Mouse (Mus musculus) urinary bladder, adult 18-20 months (tissue): ENCODE data around the gene Selenos.

Source experiments
- DNase-seq, 2 experiments: peaks; one replicate each; pipeline ENCODE4 v3.0.0; 2022; ENCODE audit warnings: low spot score in 2 of 2, mixed read lengths in 2 of 2

The Selenos gene

GRCm38 (mm10) chr7:66118046-66118445 lies 38.6 kb downstream of the Selenos start:
- no peak for DNase-seq

GRCm38 (mm10) chr7:66118796-66119195 lies 39.3 kb downstream of the Selenos start:
- no peak for DNase-seq

- DNase-seq, result no peak
Measured at GRCm38 (mm10) chr7:66120139-66120538, 40.7 kb downstream of the Selenos start.

GRCm38 (mm10) chr7:66120702-66121396 lies 41.4 kb downstream of the Selenos start:
- no peak for DNase-seq

GRCm38 (mm10) chr7:66124551-66124968 lies 45.1 kb downstream of the Selenos start:
- DNase-seq, result no peak

GRCm38 (mm10) chr7:66125368-66125767 lies 45.9 kb downstream of the Selenos start:
- no peak for DNase-seq

GRCm38 (mm10) chr7:66127951-66128645 lies 48.6 kb downstream of the Selenos start:
- no peak for DNase-seq

- DNase-seq, result no peak
Measured at GRCm38 (mm10) chr7:66128857-66129256, 49.4 kb downstream of the Selenos start.

- no peak for DNase-seq
Measured at GRCm38 (mm10) chr7:66130296-66130695, 50.8 kb downstream of the Selenos start.

- DNase-seq, result no peak
Measured at GRCm38 (mm10) chr7:66131776-66132421, 52.5 kb downstream of the Selenos start.

- DNase-seq, result no peak
Measured at GRCm38 (mm10) chr7:66134154-66134553, 54.7 kb downstream of the Selenos start.

GRCm38 (mm10) chr7:66135644-66136043 lies 56.2 kb downstream of the Selenos start:
- DNase-seq, result no peak

GRCm38 (mm10) chr7:66136187-66136586 lies 56.7 kb downstream of the Selenos start:
- no peak for DNase-seq

- no peak for DNase-seq
Measured at GRCm38 (mm10) chr7:66137309-66137708, 57.9 kb downstream of the Selenos start.

- no peak for DNase-seq
Measured at GRCm38 (mm10) chr7:66138301-66138700, 58.9 kb downstream of the Selenos start.

GRCm38 (mm10) chr7:66138878-66139277 lies 59.4 kb downstream of the Selenos start:
- no peak for DNase-seq
